Mouse (Mus musculus) forebrain, embryonic 16.5 days (tissue): Measurements from ENCODE around the gene Chrm1. TPM values are rescaled to one million over a fixed set of nuclear protein-coding genes. Genes with fewer than 3 reads are reported as not detected.

Experiments used
- ATAC-seq: fragments of 200-750 bp; cut with Nextera tagmentation; 2 replicates; pipeline ENCODE4 v1.8.0; 2017; ENCODE audit warnings: mild to moderate bottlenecking, moderate library complexity
- H3K27ac ChIP-seq: fragments of 300-500 bp; sonication (generic); 2 replicates; pipeline ENCODE4 v1.5.1; 2014; ENCODE audit warnings: low read length, control low read depth
- H3K27me3 ChIP-seq: fragments of 300-500 bp; sonication (generic); replicated peaks from 2 replicates; pipeline ENCODE4 v1.6.1; 2014; ENCODE audit warnings: low read length; ENCODE audit not compliant: control insufficient read depth, insufficient read depth
- H3K36me3 ChIP-seq: fragments of 300-500 bp; sonication (generic); 2 replicates; pipeline ENCODE4 v1.6.1; 2014; ENCODE audit not compliant: control insufficient read depth, insufficient read depth
- H3K4me1 ChIP-seq: fragments of 300-500 bp; sonication (generic); replicated peaks from 2 replicates; pipeline ENCODE4 v1.6.1; 2014; ENCODE audit warnings: low read length; ENCODE audit not compliant: control insufficient read depth, insufficient read depth
- H3K4me2 ChIP-seq: fragments of 300-500 bp; sonication (generic); 2 replicates; pipeline ENCODE4 v1.6.1; 2014; ENCODE audit warnings: mild to moderate bottlenecking, low read length, control low read depth
- H3K4me3 ChIP-seq: fragments of 300-500 bp; sonication (generic); replicated peaks from 2 replicates; pipeline ENCODE4 v1.5.1; 2014; ENCODE audit warnings: mild to moderate bottlenecking, low read length, control low read depth
- H3K9ac ChIP-seq: fragments of 300-500 bp; sonication (generic); replicated peaks from 2 replicates; pipeline ENCODE4 v1.6.1; 2014; ENCODE audit warnings: low read depth, low read length, control low read depth
- H3K9me3 ChIP-seq: fragments of 300-500 bp; sonication (generic); 2 replicates; pipeline ENCODE4 v1.6.1; 2016; ENCODE audit warnings: low read length; ENCODE audit not compliant: control insufficient read depth
- WGBS: fragments of 180-500 bp; shearing (Covaris S2); extraction: QIAGEN DNeasy Blood & Tissue Kit; methylation state at CpG from one replicate; pipeline ENCODE4 v1.1.7; 2014; 5-methylcytosine and 5-hydroxymethylcytosine counted together
- polyA plus RNA-seq: library from polyadenylated mRNA; unstranded; fragments of >200 nt; fragmentation: Nextera tagmentation; extraction: Ambion mirVana; gene quantifications from 2 replicates; pipeline ENCODE4 v1.2.1, GENCODE M21; 2015

The Chrm1 gene
- polyA plus RNA-seq, 1 experiment from 2014 or later: 8.2 TPM

- H3K36me3 ChIP-seq: no peaks in the 10 kb centered on the region
- no peaks in the 10 kb centered on the region for H3K4me1 ChIP-seq
- no peak overlapping the region for H3K4me3 ChIP-seq
- H3K4me2 ChIP-seq: no peak overlapping the region
- no peaks in the 10 kb centered on the region for H3K27me3 ChIP-seq
- H3K9me3 ChIP-seq: no peaks in the 10 kb centered on the region
- ATAC-seq: no peak
- H3K27ac ChIP-seq: no peak overlapping the region
- H3K9ac ChIP-seq: no peak overlapping the region
Observed at GRCm38 (mm10) chr19:8655833-8656232, 7.8 kb upstream of the Chrm1 start.

- WGBS: 82% methylated on average over 4 of the region's 4 CpGs
- no peak for ATAC-seq
- H3K27me3 ChIP-seq: no peaks in the 10 kb centered on the region
Observed at GRCm38 (mm10) chr19:8656341-8656740, 7.2 kb upstream of the Chrm1 start.

GRCm38 (mm10) chr19:8661821-8662307 is 1.7 kb upstream of the Chrm1 start:
- Histone ChIP-seq H3K36me3 (no peaks in the 10 kb centered on the region), H3K4me2 (peak overlapping the region; percentile 88), H3K9me3 (no peaks in the 10 kb centered on the region), H3K27me3 (no peaks in the 10 kb centered on the region), H3K9ac (peak overlapping the region; percentile 72), H3K4me1 (peaks cover 20% of the 10 kb centered on the region), H3K27ac (peak overlapping the region; percentile 25; the same call in 1 of the 2 replicates), H3K4me3 (peak overlapping the region; percentile 51)
- peak; percentile 50 for ATAC-seq
- WGBS: 1% methylated on average over 35 of the region's 35 CpGs

More at GRCm38 (mm10) chr19:8656341-8656740, 7.2 kb upstream of the Chrm1 start:
- Histone ChIP-seq H3K4me3 (no peak overlapping the region), H3K36me3 (no peaks in the 10 kb centered on the region), H3K9me3 (no peaks in the 10 kb centered on the region), H3K4me1 (no peaks in the 10 kb centered on the region), H3K27ac (no peak overlapping the region), H3K4me2 (no peak overlapping the region), H3K9ac (no peak overlapping the region)

GRCm38 (mm10) chr19:8662337-8662736 is 1.3 kb upstream of the Chrm1 start:
- H3K4me3 ChIP-seq: peak overlapping the region; percentile 51
- no peak overlapping the region; the same call in 1 of the 2 replicates for H3K27ac ChIP-seq
- 4% methylated on average over 11 of the region's 11 CpGs for WGBS
- ATAC-seq: peak; percentile 62
- peak overlapping the region; percentile 88 for H3K4me2 ChIP-seq
- H3K9me3 ChIP-seq: no peaks in the 10 kb centered on the region
- no peaks in the 10 kb centered on the region for H3K27me3 ChIP-seq
- peak overlapping the region; percentile 72 for H3K9ac ChIP-seq
- peaks cover 20% of the 10 kb centered on the region for H3K4me1 ChIP-seq
- H3K36me3 ChIP-seq: no peaks in the 10 kb centered on the region

- Histone ChIP-seq H3K9me3 (no peaks in the 10 kb centered on the region), H3K4me1 (peaks cover 20% of the 10 kb centered on the region), H3K27me3 (no peaks in the 10 kb centered on the region), H3K36me3 (no peaks in the 10 kb centered on the region), H3K27ac (peak overlapping the region; percentile 42), H3K4me3 (peak overlapping the region; percentile 41), H3K4me2 (peak overlapping the region; percentile 45), H3K9ac (peak overlapping the region; percentile 56)
- peak; percentile 53 for ATAC-seq
- WGBS: 24% methylated on average over 10 of the region's 10 CpGs
Observed at GRCm38 (mm10) chr19:8663911-8664421, 377 bp downstream of the Chrm1 start.

- H3K4me1 ChIP-seq: peaks cover 20% of the 10 kb centered on the region
- H3K9ac ChIP-seq: no peak overlapping the region
- 88% methylated on average over 3 of the region's 3 CpGs for WGBS
- no peak for ATAC-seq
- H3K27me3 ChIP-seq: no peaks in the 10 kb centered on the region
- H3K4me2 ChIP-seq: peak overlapping the region; percentile 45
- H3K27ac ChIP-seq: no peak overlapping the region
- no peaks in the 10 kb centered on the region for H3K36me3 ChIP-seq
- peak overlapping the region; percentile 41 for H3K4me3 ChIP-seq
- no peaks in the 10 kb centered on the region for H3K9me3 ChIP-seq
Observed at GRCm38 (mm10) chr19:8664859-8665258, 1.3 kb downstream of the Chrm1 start.

GRCm38 (mm10) chr19:8665746-8666145 is 2.2 kb downstream of the Chrm1 start:
- ATAC-seq: no peak
- no peak overlapping the region for H3K4me3 ChIP-seq
- no peak overlapping the region for H3K9ac ChIP-seq
- H3K4me2 ChIP-seq: peak overlapping the region; percentile 45; the same call in 1 of the 2 replicates
- no peaks in the 10 kb centered on the region for H3K27me3 ChIP-seq
- WGBS: 39% methylated on average over 5 of the region's 5 CpGs
- H3K27ac ChIP-seq: no peak overlapping the region
- H3K9me3 ChIP-seq: no peaks in the 10 kb centered on the region
- no peaks in the 10 kb centered on the region for H3K36me3 ChIP-seq
- peaks cover 20% of the 10 kb centered on the region for H3K4me1 ChIP-seq

GRCm38 (mm10) chr19:8672859-8673258 is 9.3 kb downstream of the Chrm1 start:
- Histone ChIP-seq H3K4me3 (no peak overlapping the region), H3K9me3 (no peaks in the 10 kb centered on the region), H3K27ac (no peak overlapping the region), H3K9ac (no peak overlapping the region), H3K4me2 (no peak overlapping the region), H3K27me3 (no peaks in the 10 kb centered on the region), H3K4me1 (no peaks in the 10 kb centered on the region), H3K36me3 (no peaks in the 10 kb centered on the region)
- ATAC-seq: no peak
- 97% methylated on average over 3 of the region's 3 CpGs for WGBS

- no peak for ATAC-seq
- Histone ChIP-seq H3K36me3 (no peaks in the 10 kb centered on the region), H3K9ac (no peak overlapping the region), H3K9me3 (no peaks in the 10 kb centered on the region), H3K4me1 (no peaks in the 10 kb centered on the region), H3K27me3 (no peaks in the 10 kb centered on the region), H3K27ac (no peak overlapping the region), H3K4me3 (no peak overlapping the region), H3K4me2 (no peak overlapping the region)
- WGBS: 71% methylated on average over 9 of the region's 9 CpGs
Observed at GRCm38 (mm10) chr19:8673336-8674063, 9.9 kb downstream of the Chrm1 start.
